Mouse (Mus musculus): ENCODE measurements around the gene Gm14391.
A peak's percentile ranks its signal among the peaks of the same experiment; 100 is the strongest.
"Not testable (repeated sequence)": the region's sequence is repeated elsewhere in the genome, so short reads cannot be mapped to it uniquely, and the experiment has no call there.

The Gm14391 gene

GRCm38 (mm10) chr2:175206732-175207131, at the start of gene Gm14391:
TSS of gene Gm14391 (minus strand) at chr2:175206917.
- DNase-seq: not testable (repeated sequence)

DNA sequence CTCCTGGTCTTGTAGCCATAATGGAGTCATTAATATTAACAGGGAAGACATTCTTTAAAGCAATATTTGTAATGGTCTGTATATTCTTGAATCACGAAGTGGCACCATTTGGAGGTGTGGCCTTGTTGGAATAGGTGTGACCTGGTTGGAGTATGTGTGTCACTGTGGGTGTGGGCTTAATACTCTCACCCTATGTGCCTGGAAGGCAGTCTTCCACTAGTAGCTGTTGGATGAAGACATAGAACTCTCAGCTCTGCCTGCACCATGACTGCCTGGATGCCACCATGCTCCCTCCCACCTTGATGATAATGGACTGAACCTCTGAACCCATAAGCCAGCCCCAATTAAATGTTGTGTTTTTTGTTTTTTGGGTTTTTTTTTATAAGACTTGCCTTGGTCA, 27.7 kb downstream of the Gm14391 start:
- DNase-seq: not testable (repeated sequence)

DNA sequence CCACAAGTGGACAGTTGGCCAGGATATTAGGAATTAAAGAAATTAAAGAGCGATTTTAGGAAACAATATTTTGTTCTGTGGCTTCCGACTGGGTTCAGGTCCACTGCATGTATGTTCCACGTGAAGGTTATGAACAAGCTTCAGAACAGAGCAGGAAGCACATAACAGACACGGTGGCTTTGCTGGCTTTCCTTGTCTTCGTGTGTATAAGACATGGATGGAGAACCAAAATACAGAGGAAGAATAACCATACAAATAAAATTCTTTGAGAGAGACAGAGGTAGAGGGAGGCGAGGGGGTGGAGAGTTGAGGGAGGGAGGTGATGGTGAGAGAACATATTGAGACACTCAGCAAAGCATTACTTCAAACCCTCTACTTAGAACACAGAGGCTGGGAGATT, 30.4 kb downstream of the Gm14391 start:
- DNase-seq: no peak

- DNase-seq: not testable (repeated sequence)
Observed at GRCm38 (mm10) chr2:175175401-175176180, 31.1 kb downstream of the Gm14391 start, which contains the start of gene Gm14443. TSS of gene Gm14443 (minus strand) at chr2:175175871.

- DNase-seq: not testable (repeated sequence)
Observed at GRCm38 (mm10) chr2:175174058-175174457, 32.7 kb downstream of the Gm14391 start.

- DNase-seq: not testable (repeated sequence)
Observed at GRCm38 (mm10) chr2:175172906-175173595, 33.7 kb downstream of the Gm14391 start.

DNA sequence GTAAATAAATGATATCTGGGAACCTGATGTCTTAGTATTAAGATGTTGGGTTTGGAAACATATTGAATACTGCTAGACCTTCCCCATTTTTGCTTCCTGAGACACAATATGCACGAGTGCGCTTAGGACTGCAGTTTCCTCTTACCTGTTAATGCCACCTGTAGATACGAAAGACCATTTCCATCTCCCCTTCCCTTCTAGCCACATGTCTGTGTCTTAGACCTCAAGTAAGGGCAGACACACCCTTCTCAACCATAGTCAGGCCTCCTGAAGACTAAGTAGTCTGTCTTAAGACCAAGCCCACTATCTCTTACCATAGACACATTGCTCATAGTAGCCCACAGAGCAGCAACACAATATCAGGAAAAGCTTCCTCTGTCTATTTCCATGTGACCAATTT, 34.6 kb downstream of the Gm14391 start:
- no peak for DNase-seq

DNA sequence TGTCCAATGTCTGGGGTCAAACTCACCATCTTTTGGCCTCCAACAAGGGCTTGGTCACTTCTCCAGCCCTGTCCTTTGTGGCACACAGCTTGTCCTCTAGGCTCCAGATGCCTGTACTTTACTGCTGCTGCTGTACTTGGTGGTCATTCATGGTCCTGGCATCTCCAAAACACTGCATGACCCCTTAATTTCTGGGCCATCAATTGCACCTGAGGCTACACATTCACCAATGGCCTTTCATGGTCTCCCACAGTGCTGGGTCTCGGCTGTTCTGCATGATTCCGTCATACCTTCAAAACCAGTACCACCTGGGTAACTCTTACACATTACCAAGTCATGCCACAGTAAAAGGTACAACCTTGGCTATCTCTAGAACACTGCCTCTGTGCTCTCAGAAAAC, 39.8 kb downstream of the Gm14391 start:
- not testable (repeated sequence) for DNase-seq

DNA sequence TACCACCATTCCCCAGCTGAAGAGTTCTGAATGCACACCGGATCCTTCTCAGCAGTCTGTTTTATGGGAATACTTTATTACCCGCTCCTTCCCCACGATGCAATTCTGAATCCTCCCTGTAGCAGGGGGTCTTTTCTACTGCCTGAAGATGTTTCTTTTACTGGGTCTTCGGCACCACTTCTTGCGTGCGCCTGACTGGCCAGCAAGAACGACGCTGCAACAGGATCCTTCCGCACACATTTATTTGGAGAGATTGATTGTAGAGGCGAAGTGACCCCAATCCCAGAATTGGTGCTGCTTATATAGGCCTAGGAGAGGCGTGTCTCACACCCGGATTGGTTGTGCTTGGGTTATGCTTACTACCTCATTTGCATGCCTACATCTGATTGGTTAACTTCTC, 41.6 kb downstream of the Gm14391 start:
- not testable (repeated sequence) for DNase-seq

GRCm38 (mm10) chr2:175161438-175161837, 45.3 kb downstream of the Gm14391 start:
- not testable (repeated sequence) for DNase-seq

- no peak for DNase-seq
Observed at GRCm38 (mm10) chr2:175158642-175159041, 48.1 kb downstream of the Gm14391 start.

DNA sequence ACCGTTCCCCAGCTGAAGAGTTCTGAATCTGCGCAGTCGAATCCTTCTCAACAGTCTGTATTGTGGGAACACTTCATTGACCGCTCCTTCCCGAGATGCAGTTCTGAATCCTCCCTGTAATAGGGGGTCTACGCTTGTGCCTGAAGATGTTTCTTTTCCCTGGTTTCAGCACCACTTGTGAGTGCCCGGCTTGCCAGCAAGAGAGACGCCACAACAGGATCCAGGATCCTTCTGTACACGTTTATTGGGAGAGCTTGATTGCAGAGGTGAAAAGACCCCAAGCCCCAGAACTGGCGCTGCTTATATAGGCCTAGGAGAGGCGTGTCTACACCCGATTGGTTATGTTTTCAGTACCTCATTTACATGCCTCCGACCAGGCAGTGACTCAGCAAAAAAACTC, 50.0 kb downstream of the Gm14391 start:
- DNase-seq: no peak

DNA sequence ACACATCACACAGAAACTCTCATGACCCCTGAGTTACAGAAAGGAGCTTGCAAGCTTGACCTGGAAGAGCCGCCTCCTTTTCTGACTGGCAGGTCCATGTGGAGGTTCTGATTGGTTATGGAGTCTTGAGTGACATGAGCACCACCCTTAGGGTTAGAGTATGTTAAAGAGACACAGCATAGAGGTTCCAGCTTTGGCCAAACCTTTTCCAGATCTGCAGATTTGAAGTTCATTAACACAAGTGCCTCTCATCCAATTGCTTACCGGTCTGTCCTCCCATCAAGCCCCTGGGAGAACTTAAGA, 64.8 kb downstream of the Gm14391 start, which contains the start of gene Gm14399:
Gm14399 (minus strand) TSS at position 20 of the 303 bp plus-strand sequence.
- not testable (repeated sequence) for DNase-seq

- peak; percentile 23 for DNase-seq
Observed at GRCm38 (mm10) chr2:175141118-175141992, 65.4 kb downstream of the Gm14391 start.
